Mouse (Mus musculus): ENCODE data around the gene Cd37. TPM values are rescaled to one million over a fixed set of nuclear protein-coding genes. Genes with fewer than 3 reads are reported as not detected.

Gene Cd37
- polyA plus RNA-seq (2012; ENCODE audit: insufficient read depth, insufficient read length, missing spikeins), result 238 and 243 TPM in 2 replicates

- Histone ChIP-seq H3K4me1 (ENCODE audit: control insufficient read depth, insufficient read depth, low read length) (peaks cover 17% of the 10 kb centered on the region), H3K27ac (ENCODE audit: insufficient read depth, low read depth, low read length) (peak within 1 kb of the TSS; percentile 94), H3K4me3 (ENCODE audit: insufficient read depth, low read length) (peak within 1 kb of the TSS; percentile 76)
- TF ChIP-seq CTCF (IDR thresholded peaks at IDR 0.05; ENCODE audit: low read depth, low read length), result no peak
- no peak for TF ChIP-seq POLR2A (IDR thresholded peaks at IDR 0.05; ENCODE audit: borderline replicate concordance, low read depth, low read length)
Measured at GRCm38 (mm10) chr7:45238723-45239496, at the start of gene Cd37. Gene Cd37 (minus strand): TSS chr7:45239115.

- TF ChIP-seq CTCF (IDR thresholded peaks at IDR 0.05; ENCODE audit: low read depth, low read length), result no peak
- TF ChIP-seq POLR2A (IDR thresholded peaks at IDR 0.05; ENCODE audit: borderline replicate concordance, low read depth, low read length), result no peak
- H3K4me1 ChIP-seq (ENCODE audit: control insufficient read depth, insufficient read depth, low read length), result no peaks in the 10 kb centered on the region
- H3K27ac ChIP-seq (ENCODE audit: insufficient read depth, low read depth, low read length), result no peak overlapping the region
- no peak overlapping the region for H3K4me3 ChIP-seq (ENCODE audit: insufficient read depth, low read length)
Measured at GRCm38 (mm10) chr7:45286486-45286885, 47.6 kb upstream of the Cd37 start.

- H3K4me1 ChIP-seq (ENCODE audit: control insufficient read depth, insufficient read depth, low read length), result peaks cover 7% of the 10 kb centered on the region
- H3K27ac ChIP-seq (ENCODE audit: insufficient read depth, low read depth, low read length), result no peak within 1 kb of the TSS
- peak within 1 kb of the TSS; percentile 63 for H3K4me3 ChIP-seq (ENCODE audit: insufficient read depth, low read length)
- TF ChIP-seq POLR2A (IDR thresholded peaks at IDR 0.05; ENCODE audit: borderline replicate concordance, low read depth, low read length), result no peak
- TF ChIP-seq CTCF (IDR thresholded peaks at IDR 0.05; ENCODE audit: low read depth, low read length), result peak; percentile 49; the same call in 1 of the 2 replicates
Measured at GRCm38 (mm10) chr7:45277136-45277760, 38.3 kb upstream of the Cd37 start, which contains the start of gene Slc6a21. Gene Slc6a21 (plus strand): TSS chr7:45277513.

DNA sequence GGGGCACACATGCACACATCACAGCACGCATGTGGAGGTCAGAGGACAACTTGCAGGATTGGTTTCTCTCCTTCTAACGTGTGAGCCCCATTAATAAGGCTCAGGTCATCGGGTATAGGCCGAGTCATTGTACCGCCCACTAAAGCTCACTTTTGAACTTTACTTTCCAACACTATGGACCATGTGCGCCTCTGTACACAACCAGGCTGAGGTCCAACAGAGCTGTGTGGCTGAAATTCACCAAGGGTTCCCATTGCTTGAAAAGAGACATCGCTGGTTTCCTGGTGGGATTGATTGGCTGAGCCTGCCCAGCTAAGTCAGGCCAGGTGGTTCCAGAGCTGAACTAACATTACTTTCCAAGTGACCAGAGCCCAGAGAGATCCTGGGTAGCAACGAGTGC is 34.8 kb upstream of the Cd37 start:
- TF ChIP-seq CTCF (IDR thresholded peaks at IDR 0.05; ENCODE audit: low read depth, low read length), result no peak
- TF ChIP-seq POLR2A (IDR thresholded peaks at IDR 0.05; ENCODE audit: borderline replicate concordance, low read depth, low read length), result no peak
- H3K4me1 ChIP-seq (ENCODE audit: control insufficient read depth, insufficient read depth, low read length), result peaks cover 7% of the 10 kb centered on the region

GRCm38 (mm10) chr7:45272786-45273412 is 34.0 kb upstream of the Cd37 start:
- H3K4me3 ChIP-seq (ENCODE audit: insufficient read depth, low read length), result no peak overlapping the region
- no peak overlapping the region for H3K27ac ChIP-seq (ENCODE audit: insufficient read depth, low read depth, low read length)
- TF ChIP-seq CTCF (IDR thresholded peaks at IDR 0.05; ENCODE audit: low read depth, low read length), result no peak
- TF ChIP-seq POLR2A (IDR thresholded peaks at IDR 0.05; ENCODE audit: borderline replicate concordance, low read depth, low read length), result no peak
- peaks cover 7% of the 10 kb centered on the region for H3K4me1 ChIP-seq (ENCODE audit: control insufficient read depth, insufficient read depth, low read length)

More for the DNA sequence above, 34.8 kb upstream of the Cd37 start:
- H3K4me3 ChIP-seq (ENCODE audit: insufficient read depth, low read length), result no peak overlapping the region
- no peak overlapping the region for H3K27ac ChIP-seq (ENCODE audit: insufficient read depth, low read depth, low read length)

DNA sequence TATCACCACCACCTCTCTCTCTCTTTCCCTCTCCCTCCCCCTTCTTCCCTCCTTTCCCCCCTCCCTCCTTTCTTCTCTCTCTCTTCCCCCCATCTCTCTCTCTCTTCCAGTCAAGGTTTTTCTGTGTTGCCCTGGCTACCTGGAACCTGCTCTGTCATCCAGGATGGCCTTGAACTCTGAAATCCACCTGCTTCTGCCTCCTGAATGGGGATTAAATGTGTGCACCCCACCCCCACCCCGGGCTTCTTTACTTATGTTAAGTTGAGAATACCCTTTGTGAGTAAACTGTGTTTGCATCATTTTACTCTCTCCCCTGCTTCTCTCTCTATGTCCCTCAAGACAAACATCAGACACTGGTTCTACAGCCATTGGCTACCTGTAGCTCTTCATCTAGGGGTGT is 26.6 kb upstream of the Cd37 start:
- H3K4me3 ChIP-seq (ENCODE audit: insufficient read depth, low read length), result no peak overlapping the region
- no peak overlapping the region for H3K27ac ChIP-seq (ENCODE audit: insufficient read depth, low read depth, low read length)
- H3K4me1 ChIP-seq (ENCODE audit: control insufficient read depth, insufficient read depth, low read length), result no peaks in the 10 kb centered on the region
- TF ChIP-seq POLR2A (IDR thresholded peaks at IDR 0.05; ENCODE audit: borderline replicate concordance, low read depth, low read length) (no peak), CTCF (IDR thresholded peaks at IDR 0.05; ENCODE audit: low read depth, low read length) (no peak)

DNA sequence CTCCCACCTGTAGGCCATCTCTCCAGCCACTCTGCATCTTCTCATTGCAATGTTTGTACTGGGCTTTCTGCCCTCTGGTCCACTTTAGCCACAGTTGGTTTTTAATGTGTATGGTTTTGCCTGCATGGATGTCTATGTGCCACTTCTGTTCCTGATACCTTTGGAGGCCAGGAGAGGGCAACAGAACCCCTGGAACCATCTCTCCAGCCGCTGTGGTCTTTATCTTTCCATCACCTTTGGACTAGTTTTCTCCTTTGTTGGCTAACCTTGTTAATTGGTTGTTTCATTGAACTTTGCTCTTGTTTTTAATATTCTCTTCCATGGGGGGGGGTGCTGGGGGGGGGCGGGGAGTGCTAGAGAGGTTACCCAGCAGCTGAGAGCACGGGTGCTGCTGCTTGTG is 25.4 kb upstream of the Cd37 start:
- H3K4me1 ChIP-seq (ENCODE audit: control insufficient read depth, insufficient read depth, low read length), result no peaks in the 10 kb centered on the region
- TF ChIP-seq POLR2A (IDR thresholded peaks at IDR 0.05; ENCODE audit: borderline replicate concordance, low read depth, low read length), result no peak
- TF ChIP-seq CTCF (IDR thresholded peaks at IDR 0.05; ENCODE audit: low read depth, low read length), result no peak
- no peak overlapping the region for H3K27ac ChIP-seq (ENCODE audit: insufficient read depth, low read depth, low read length)
- no peak overlapping the region for H3K4me3 ChIP-seq (ENCODE audit: insufficient read depth, low read length)

DNA sequence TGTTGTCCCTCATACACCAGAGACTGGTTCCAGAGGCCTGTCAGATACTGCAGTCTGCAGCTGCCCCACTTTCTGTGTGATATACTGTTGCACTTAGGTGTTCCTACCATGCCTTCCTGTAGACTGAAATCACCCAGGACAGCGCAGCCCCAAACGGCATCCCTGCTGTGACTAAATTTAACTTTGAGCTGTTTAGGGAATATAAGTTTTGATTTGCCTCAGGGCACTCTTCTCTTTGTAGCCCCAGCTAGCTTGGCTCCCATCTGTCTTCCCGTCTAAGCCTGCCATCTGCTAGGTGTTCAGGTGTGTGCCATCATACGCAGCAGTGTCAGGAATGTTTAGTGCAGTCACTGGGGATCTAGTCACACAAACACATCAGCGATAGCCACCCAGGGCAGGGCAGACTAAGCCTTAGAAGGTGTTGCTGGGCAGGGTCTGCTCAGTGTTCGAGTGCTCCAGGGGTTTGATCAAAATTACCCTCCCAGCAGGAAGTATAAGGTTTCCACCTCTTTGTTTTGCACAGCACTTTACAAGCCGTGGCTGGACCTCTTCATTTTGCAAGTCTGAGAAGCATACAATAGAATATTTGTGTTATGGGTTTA is 24.2 kb upstream of the Cd37 start:
- no peak for TF ChIP-seq POLR2A (IDR thresholded peaks at IDR 0.05; ENCODE audit: borderline replicate concordance, low read depth, low read length)
- Histone ChIP-seq H3K4me1 (ENCODE audit: control insufficient read depth, insufficient read depth, low read length) (no peaks in the 10 kb centered on the region), H3K27ac (ENCODE audit: insufficient read depth, low read depth, low read length) (no peak overlapping the region), H3K4me3 (ENCODE audit: insufficient read depth, low read length) (no peak overlapping the region)

GRCm38 (mm10) chr7:45262266-45262665 is 23.4 kb upstream of the Cd37 start:
- no peak overlapping the region for H3K4me3 ChIP-seq (ENCODE audit: insufficient read depth, low read length)
- no peaks in the 10 kb centered on the region for H3K4me1 ChIP-seq (ENCODE audit: control insufficient read depth, insufficient read depth, low read length)
- TF ChIP-seq CTCF (IDR thresholded peaks at IDR 0.05; ENCODE audit: low read depth, low read length), result no peak
- no peak for TF ChIP-seq POLR2A (IDR thresholded peaks at IDR 0.05; ENCODE audit: borderline replicate concordance, low read depth, low read length)
- H3K27ac ChIP-seq (ENCODE audit: insufficient read depth, low read depth, low read length), result no peak overlapping the region

All from bone marrow macrophage, adult 2 months (primary cell).